Mouse (Mus musculus): ENCODE measurements around the gene Narf.

Narf gene

DNA sequence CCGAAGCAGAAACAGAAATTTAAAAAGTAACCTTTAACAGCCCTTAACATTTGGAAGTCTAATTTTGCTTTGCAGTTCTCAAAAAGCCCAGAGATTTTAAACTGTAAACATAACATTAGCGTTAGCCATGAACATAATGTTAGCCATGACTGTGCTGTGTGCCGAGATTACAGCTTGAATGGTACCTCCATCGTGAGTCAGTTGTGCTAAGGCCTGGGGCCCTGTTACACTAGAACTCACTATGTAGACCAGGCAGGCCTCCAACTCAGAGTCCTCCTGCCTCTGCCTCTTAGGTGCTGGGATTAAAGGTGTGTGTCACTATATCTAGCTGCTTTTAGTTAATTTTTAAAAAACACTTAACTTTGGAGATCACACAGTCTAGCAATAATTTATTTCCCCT lies 5.9 kb upstream of the Narf start:
- Histone ChIP-seq H3K4me1 (replicated peaks; ENCODE audit: low read depth, low read length) (peaks cover 30% of the 10 kb centered on the region), H3K27me3 (ENCODE audit: insufficient read depth, low read length) (0 out of 2 replicates have a peak, but pooled peaks cover 2% of the 10 kb centered on the region), H3K4me3 (replicated peaks; ENCODE audit: low read length) (no peak overlapping the region), H3K36me3 (ENCODE audit: insufficient read depth, low read length) (peaks cover 18% of the 10 kb centered on the region), H3K9me3 (ENCODE audit: low read length) (no peaks in the 10 kb centered on the region)
- TF ChIP-seq CTCF (conservative IDR thresholded peaks at IDR 0.05; ENCODE audit: low read length) (no peak), NANOG (IDR thresholded peaks at IDR 0.05; ENCODE audit: borderline replicate concordance, low read length) (no peak), POU5F1 (IDR thresholded peaks at IDR 0.05; ENCODE audit: borderline replicate concordance, low read length) (no peak)

DNA sequence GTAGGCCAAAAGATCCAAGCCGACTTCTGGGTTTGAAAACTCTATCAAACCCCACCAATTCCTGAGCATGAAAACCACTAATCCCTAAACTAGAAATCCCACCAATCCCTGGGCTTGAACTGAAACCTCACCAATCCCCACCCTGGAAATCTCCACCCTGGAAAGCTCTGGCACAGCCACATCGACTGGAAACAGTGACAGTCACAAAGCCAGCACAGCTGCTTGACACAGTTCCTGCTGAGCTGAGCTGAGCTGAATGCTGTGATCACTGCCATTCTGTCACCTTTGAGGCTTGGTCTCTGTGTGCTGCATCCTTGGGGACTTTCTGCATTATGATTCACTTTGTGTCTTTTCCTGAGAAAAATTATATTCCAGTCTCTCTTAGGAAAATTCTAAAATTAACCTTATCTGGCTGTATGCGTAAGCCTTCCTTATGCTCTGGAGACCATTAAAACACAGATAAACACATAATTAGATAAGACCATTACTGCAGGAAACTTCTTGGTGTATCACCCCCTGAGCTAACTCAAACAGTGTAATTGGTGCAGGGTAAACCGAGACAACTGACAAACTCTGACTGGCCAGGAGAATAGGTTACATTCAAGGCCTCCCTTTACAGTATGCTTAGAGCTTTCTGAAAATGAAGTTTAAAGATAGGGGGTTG lies 5.3 kb upstream of the Narf start:
- 0 out of 2 replicates have a peak, but pooled peaks cover 2% of the 10 kb centered on the region for H3K27me3 ChIP-seq (ENCODE audit: insufficient read depth, low read length)
- no peak overlapping the region for H3K4me3 ChIP-seq (replicated peaks; ENCODE audit: low read length)
- H3K36me3 ChIP-seq (ENCODE audit: insufficient read depth, low read length) = peaks cover 12% of the 10 kb centered on the region
- H3K4me1 ChIP-seq (replicated peaks; ENCODE audit: low read depth, low read length) = peaks cover 33% of the 10 kb centered on the region
- TF ChIP-seq CTCF (conservative IDR thresholded peaks at IDR 0.05; ENCODE audit: low read length) = no peak
- no peak for TF ChIP-seq POU5F1 (IDR thresholded peaks at IDR 0.05; ENCODE audit: borderline replicate concordance, low read length)
- no peak for TF ChIP-seq NANOG (IDR thresholded peaks at IDR 0.05; ENCODE audit: borderline replicate concordance, low read length)
- no peaks in the 10 kb centered on the region for H3K9me3 ChIP-seq (ENCODE audit: low read length)

DNA sequence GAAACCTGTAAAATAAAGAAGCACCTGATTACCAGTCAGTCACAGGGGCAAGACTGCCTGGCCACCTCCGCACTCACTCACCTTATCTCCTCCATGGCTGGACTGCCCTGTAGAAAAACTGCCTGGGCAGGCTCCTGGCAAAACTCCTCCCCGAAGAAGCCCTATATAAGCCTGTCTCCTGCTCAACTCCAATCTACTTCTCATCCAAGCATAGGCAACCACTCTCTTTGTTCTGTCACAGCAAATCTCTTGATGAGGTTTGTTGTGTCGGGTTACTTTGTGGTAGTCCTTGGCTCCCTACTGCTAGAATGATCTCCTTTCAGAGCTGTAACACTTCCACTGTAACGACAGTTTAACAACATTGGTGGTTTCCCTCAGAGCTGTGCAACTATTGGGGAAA lies 4.3 kb upstream of the Narf start:
- Histone ChIP-seq H3K4me3 (replicated peaks; ENCODE audit: low read length) (no peak overlapping the region), H3K4me1 (replicated peaks; ENCODE audit: low read depth, low read length) (peaks cover 35% of the 10 kb centered on the region), H3K9me3 (ENCODE audit: low read length) (no peaks in the 10 kb centered on the region), H3K27me3 (ENCODE audit: insufficient read depth, low read length) (0 out of 2 replicates have a peak, but pooled peaks cover 2% of the 10 kb centered on the region), H3K36me3 (ENCODE audit: insufficient read depth, low read length) (0 out of 2 replicates have a peak, but pooled peaks cover 2% of the 10 kb centered on the region)
- no peak for TF ChIP-seq NANOG (IDR thresholded peaks at IDR 0.05; ENCODE audit: borderline replicate concordance, low read length)
- TF ChIP-seq CTCF (conservative IDR thresholded peaks at IDR 0.05; ENCODE audit: low read length) = no peak
- no peak for TF ChIP-seq POU5F1 (IDR thresholded peaks at IDR 0.05; ENCODE audit: borderline replicate concordance, low read length)

DNA sequence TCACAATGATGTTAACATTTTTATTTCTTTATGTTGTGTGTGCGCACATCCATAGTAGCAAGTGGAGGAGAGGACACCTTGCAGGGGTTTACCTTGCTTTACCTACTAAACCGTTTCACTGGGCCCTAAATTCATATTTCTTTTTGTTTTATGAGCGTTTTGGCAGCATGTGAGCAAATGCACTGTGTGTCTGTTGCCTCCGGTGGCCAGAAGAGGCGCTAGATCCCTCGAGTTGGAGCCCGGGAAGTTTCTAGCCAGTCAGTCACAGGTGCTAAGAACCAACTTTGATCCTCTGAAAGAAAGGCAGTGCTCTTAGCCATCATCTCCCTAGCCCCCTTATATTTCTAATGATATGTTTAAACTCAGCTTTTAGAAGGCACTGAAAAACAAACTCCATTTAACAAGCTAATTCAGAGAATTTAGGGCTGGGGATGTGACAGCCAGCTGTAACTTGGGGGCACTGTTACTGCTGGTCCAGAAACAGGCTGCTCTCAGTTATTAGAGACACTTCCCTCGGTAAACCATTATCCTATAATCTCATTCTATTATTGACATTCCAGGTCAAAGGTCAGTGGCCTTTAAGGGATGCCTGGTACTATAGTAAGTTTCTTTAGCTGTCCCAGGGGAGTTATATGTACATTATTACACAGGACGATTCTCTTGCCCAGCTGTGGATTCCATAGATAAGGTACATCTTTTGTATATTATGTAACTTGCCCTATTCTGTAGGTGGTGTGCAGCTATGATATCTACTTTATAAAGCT lies 1.4 kb upstream of the Narf start:
- Histone ChIP-seq H3K4me1 (replicated peaks; ENCODE audit: low read depth, low read length) (peaks cover 18% of the 10 kb centered on the region), H3K4me3 (replicated peaks; ENCODE audit: low read length) (peak overlapping the region; percentile 88), H3K27me3 (ENCODE audit: insufficient read depth, low read length) (0 out of 2 replicates have a peak, but pooled peaks cover 2% of the 10 kb centered on the region), H3K36me3 (ENCODE audit: insufficient read depth, low read length) (peaks cover 17% of the 10 kb centered on the region), H3K9me3 (ENCODE audit: low read length) (no peaks in the 10 kb centered on the region)
- TF ChIP-seq CTCF (conservative IDR thresholded peaks at IDR 0.05; ENCODE audit: low read length) = peak; percentile 81
- no peak for TF ChIP-seq POU5F1 (IDR thresholded peaks at IDR 0.05; ENCODE audit: borderline replicate concordance, low read length)
- no peak for TF ChIP-seq NANOG (IDR thresholded peaks at IDR 0.05; ENCODE audit: borderline replicate concordance, low read length)

DNA sequence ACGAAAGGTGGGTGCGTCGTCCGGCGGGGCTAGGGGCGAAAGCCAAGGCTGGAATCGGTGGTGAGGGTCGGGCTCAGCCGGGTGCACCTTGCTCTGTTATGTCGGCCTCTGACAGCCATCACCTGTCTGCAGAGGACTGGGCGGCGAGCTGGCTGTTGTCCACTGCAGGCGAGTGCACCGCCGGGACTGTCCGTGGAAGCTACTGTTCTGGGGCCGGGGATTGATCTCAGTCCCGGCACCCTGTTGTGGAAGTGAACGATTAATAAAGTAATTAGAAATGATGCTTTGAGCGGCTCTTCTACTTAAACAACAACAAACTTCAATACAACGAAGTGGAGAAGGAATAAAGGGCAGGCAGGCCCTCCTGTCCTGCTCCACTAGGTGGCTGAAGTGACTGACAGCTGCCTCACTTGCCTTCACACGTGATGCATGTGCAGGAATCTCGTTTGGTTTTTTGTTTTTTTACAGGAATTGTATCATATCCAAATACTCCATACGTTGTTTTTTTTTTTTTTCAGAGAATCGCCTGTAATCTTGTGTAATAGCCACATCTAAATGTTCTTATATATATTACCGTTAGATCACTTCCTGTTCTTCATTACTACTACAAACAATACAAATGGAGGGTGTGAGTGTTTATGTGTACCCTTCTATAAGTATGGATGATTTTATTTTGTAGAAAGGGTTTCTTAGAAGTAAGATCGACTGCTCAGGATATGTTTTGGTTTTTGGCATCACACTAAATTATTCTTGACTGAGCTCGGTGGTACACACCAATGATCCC lies 484 bp downstream of the Narf start:
- Histone ChIP-seq H3K4me3 (replicated peaks; ENCODE audit: low read length) (peak overlapping the region; percentile 88), H3K36me3 (ENCODE audit: insufficient read depth, low read length) (peaks cover 32% of the 10 kb centered on the region), H3K9me3 (ENCODE audit: low read length) (no peaks in the 10 kb centered on the region), H3K27me3 (ENCODE audit: insufficient read depth, low read length) (0 out of 2 replicates have a peak, but pooled peaks cover 2% of the 10 kb centered on the region), H3K4me1 (replicated peaks; ENCODE audit: low read depth, low read length) (peaks cover 18% of the 10 kb centered on the region)
- TF ChIP-seq CTCF (conservative IDR thresholded peaks at IDR 0.05; ENCODE audit: low read length) (0 out of 2 replicates have a peak, but pooled peaks have one; percentile 2), NANOG (IDR thresholded peaks at IDR 0.05; ENCODE audit: borderline replicate concordance, low read length) (no peak), POU5F1 (IDR thresholded peaks at IDR 0.05; ENCODE audit: borderline replicate concordance, low read length) (no peak)

DNA sequence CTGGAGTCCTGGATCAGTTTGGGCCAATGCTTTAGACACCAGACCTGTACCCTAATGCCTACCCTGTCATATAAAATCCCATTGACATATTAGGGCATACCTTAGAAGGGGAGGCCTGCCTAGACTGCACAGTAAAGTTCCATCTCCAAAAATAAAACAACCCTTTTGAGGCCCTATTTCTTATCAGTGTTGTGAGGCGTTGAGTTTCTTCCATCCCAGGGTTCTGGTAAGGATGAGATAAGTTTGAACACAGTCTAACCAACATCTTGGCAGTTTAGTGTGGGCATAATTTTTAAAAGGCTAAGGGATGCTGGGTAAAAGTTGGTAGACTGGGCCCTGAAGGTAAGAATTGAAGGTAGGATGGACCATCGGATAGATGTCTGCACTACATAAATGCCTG lies 2.6 kb downstream of the Narf start:
- Histone ChIP-seq H3K4me1 (replicated peaks; ENCODE audit: low read depth, low read length) (peaks cover 16% of the 10 kb centered on the region), H3K36me3 (ENCODE audit: insufficient read depth, low read length) (peaks cover 46% of the 10 kb centered on the region), H3K9me3 (ENCODE audit: low read length) (no peaks in the 10 kb centered on the region), H3K4me3 (replicated peaks; ENCODE audit: low read length) (no peak overlapping the region), H3K27me3 (ENCODE audit: insufficient read depth, low read length) (no peaks in the 10 kb centered on the region)
- TF ChIP-seq NANOG (IDR thresholded peaks at IDR 0.05; ENCODE audit: borderline replicate concordance, low read length) = no peak
- TF ChIP-seq CTCF (conservative IDR thresholded peaks at IDR 0.05; ENCODE audit: low read length) = no peak
- TF ChIP-seq POU5F1 (IDR thresholded peaks at IDR 0.05; ENCODE audit: borderline replicate concordance, low read length) = no peak

DNA sequence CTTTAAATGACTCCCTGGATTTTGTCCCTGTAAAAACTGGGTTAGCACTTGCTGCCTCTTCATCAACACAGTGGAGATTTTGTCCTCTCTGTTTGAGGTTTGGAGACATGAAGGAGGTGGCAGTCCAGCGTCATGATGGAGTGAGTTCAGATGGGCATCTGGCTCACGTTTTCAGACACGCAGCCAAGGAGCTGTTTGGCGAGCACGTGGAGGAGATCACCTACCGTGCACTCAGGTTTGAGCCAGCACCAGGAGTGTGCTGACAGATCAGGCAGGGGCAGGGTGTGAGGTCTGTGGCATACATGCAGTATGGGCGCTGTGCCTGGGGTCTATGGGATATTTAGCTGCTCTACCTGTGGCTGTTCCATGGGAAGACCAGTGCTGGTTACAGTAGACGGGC lies 13.1 kb downstream of the Narf start:
- Histone ChIP-seq H3K36me3 (ENCODE audit: insufficient read depth, low read length) (peaks cover 87% of the 10 kb centered on the region), H3K4me1 (replicated peaks; ENCODE audit: low read depth, low read length) (peaks cover 28% of the 10 kb centered on the region), H3K27me3 (ENCODE audit: insufficient read depth, low read length) (no peaks in the 10 kb centered on the region), H3K4me3 (replicated peaks; ENCODE audit: low read length) (no peak overlapping the region), H3K9me3 (ENCODE audit: low read length) (no peaks in the 10 kb centered on the region)
- TF ChIP-seq POU5F1 (IDR thresholded peaks at IDR 0.05; ENCODE audit: borderline replicate concordance, low read length) (no peak), NANOG (IDR thresholded peaks at IDR 0.05; ENCODE audit: borderline replicate concordance, low read length) (no peak), CTCF (conservative IDR thresholded peaks at IDR 0.05; ENCODE audit: low read length) (no peak)
